Mouse (Mus musculus) induced T-regulatory cell, adult 2 months (primary cell): Measurements from ENCODE around the gene Arel1.

Source experiments
- DNase-seq: peaks from one replicate; pipeline ENCODE4 v3.0.0-alpha.2; 2012; ENCODE audit warnings: low read depth

Gene Arel1

DNA sequence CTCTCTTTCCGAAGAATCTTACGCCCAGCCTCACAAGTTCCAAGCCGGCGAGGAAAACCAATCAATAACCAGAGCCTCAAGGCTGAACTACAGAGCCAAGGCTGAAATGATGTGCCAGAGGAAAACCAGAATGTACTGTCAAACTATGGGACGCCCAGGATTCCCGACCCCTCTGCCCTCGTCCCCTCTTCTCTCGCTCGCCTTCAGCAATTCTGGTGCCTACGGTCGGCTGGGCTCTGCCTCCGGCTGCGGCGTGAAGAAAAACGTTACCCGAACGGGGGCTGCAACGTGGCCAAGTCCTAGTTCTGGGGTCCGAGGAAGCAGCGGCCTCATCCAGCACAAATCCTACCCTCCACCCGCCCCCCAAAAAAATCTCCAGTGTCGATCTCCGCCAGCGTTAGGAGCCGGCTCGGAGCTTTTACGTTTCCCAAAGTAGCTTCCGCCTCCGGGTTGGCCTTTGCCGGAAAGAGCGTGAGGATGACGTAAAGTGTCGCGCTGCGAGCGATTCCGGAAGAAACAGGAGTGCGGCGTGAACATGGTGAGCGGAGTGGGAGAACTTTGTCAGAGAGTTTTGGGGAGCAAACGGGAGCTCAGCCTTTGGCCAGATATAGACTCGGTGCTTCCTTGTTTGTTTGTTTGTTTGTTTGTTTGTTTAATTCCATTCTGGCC is at the start of gene Arel1, which contains the start of gene Fcf1:
Arel1 (minus strand) TSS at position 473 of the 669 bp plus-strand sequence.
Fcf1 (plus strand) TSS at position 470 of the 669 bp plus-strand sequence.
- DNase-seq = peak; percentile 96

DNA sequence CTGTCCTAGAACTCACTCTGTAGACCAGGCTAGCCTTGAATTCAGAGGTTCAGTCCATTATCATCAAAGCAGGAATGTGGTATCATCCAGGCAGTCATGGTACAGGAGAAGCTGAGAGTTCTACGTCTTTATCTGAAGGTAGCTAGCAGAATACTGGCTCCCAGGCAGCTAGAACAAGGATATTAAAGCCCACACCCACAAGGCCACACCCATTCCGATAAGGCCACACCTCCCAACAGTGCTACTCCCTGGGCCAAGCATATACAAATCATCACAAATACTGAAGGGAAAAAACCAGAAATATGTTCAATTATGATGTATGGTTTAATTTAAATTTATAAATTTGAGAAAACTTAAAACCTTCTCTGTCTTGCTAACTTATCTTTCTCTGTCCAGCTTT is 41.5 kb upstream of the Arel1 start:
- no peak for DNase-seq

GRCm38 (mm10) chr12:85010541-85010940 is 39.8 kb upstream of the Arel1 start:
- no peak for DNase-seq

- no peak for DNase-seq
Measured at GRCm38 (mm10) chr12:85009776-85010175, 39.1 kb upstream of the Arel1 start.

DNA sequence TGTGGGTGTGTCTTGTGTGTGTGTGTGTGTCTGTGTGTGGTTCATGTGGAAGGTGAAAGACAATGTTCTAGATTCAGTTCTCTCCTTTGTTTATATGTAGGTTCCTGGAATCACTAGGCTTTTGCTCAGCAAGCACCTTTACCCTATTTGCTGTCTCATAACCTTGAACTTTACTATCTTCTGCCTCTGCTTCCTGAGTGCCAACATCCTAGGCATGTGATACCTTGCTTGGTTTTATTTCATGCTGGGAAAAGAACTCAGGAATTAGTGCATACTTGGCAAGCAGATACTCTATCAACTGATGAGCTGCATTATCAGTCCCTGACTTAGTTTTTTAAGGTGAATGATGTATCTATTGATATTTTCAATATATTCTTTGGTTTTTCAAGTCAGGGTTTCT is 36.3 kb upstream of the Arel1 start:
- no peak for DNase-seq

DNA sequence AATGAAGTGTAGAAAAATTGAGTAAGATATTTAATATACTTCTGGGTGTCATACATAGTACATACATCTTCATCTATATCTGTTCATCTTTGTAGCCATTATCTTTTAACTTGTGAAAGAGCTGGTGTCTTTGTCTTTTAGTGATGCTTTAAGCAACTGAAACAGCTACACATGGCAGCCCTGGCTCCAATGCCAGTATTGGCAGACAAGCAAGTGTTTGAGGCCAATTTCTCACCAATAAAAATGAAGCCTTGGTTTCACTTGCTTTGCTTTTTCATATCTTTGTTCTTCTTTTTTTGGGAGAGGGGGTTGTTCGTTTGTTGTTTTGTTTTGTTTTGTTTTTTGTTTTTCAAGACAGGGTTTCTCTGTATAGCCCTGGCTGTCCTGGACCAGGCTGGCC is 35.5 kb upstream of the Arel1 start:
- DNase-seq = no peak

GRCm38 (mm10) chr12:84999053-84999452 is 28.4 kb upstream of the Arel1 start:
- DNase-seq = no peak

DNA sequence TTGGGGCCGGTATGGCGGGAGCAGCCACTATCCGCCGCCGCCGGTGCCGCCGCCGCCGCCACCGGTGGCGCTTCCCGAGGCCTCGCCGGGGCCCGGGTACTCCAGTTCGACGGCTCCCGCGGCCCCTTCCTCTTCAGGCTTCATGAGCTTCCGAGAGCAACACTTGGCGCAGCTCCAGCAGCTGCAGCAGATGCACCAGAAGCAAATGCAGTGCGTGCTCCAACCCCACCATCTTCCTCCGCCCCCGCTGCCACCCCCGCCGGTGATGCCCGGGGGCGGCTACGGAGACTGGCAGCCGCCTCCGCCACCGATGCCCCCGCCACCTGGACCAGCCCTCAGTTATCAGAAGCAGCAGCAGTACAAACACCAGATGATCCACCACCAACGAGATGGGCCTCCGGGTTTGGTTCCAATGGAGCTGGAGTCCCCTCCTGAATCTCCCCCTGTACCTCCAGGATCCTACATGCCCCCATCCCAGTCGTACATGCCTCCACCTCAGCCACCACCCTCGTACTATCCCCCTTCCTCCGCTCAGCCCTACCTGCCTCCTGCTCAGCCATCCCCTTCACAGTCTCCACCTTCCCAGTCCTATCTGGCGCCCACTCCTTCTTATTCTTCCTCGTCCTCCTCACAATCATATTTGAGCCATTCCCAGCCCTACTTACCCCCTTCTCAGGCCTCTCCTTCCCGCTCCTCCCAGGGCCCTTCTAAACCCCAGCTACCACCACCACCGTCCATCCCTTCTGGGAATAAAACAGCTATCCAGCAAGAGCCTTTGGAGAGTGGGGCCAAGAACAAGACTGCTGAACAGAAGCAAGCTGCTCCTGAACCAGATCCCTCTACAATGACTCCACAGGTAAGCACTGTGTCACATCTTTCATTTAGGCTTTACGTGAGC is 26.1 kb upstream of the Arel1 start:
- DNase-seq = no peak

- peak; percentile 99 for DNase-seq
Measured at GRCm38 (mm10) chr12:84996083-84996496, 25.4 kb upstream of the Arel1 start, which contains the start of gene Ylpm1. TSS of gene Ylpm1 (plus strand) at chr12:84996321.

- DNase-seq = no peak
Measured at GRCm38 (mm10) chr12:84995112-84995761, 24.5 kb upstream of the Arel1 start.

DNA sequence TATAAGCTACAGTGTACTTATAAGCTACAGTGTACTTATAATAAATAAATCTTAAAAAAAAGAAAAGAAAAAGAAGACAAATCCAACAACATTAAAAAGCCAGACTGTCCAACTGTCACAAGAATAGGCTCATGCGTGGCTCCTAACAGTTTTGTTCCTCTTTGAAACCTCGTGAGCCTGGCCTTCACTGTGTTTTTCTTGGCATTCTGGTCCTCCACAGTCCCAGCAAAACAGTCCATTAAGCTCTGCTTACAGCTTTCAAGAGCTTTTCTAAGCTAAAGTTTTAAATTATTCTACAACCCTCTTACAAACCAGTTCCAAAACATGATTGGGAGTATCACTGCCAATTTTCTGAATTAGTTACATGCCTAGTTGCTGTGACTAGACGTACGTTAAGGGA is 18.8 kb upstream of the Arel1 start:
- DNase-seq = no peak

GRCm38 (mm10) chr12:84979264-84979862 is 8.7 kb upstream of the Arel1 start:
- no peak for DNase-seq

DNA sequence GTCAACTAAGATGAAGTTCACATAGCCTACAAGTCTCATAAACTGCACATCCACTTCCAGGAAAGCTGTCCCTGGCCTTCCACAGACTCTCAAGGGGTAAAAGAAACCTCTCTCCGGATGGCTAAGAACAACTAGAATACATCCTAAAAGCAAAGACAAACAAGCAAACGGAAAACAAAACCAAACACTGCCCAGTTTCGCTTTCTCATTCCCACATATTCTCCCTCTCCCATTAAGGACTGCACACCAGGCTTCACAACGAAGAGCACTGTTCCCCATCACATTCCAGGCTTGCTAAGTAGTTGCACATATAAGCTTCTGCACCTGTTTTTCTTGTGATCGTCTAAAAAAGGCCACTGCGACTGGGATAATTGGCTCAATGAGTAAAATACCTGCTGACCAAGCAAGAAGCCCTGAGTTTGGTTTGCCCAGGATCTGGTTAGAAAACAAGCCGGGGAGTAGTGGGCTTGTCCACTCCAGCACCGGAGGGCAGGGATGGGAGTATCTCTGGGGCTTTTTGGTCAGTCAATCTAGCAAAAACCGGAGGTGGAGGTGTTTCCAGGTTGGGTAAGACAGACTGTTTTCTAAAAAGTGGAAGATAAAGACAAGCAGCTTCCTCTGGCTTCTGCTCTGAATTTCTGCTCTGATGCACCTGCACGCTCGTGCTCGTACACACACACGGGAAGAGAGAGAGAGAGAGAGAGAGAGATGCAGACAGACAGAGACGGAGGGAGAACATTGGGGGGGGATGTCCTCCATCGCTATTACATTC is 858 bp downstream of the Arel1 start:
- peak; percentile 74 for DNase-seq

DNA sequence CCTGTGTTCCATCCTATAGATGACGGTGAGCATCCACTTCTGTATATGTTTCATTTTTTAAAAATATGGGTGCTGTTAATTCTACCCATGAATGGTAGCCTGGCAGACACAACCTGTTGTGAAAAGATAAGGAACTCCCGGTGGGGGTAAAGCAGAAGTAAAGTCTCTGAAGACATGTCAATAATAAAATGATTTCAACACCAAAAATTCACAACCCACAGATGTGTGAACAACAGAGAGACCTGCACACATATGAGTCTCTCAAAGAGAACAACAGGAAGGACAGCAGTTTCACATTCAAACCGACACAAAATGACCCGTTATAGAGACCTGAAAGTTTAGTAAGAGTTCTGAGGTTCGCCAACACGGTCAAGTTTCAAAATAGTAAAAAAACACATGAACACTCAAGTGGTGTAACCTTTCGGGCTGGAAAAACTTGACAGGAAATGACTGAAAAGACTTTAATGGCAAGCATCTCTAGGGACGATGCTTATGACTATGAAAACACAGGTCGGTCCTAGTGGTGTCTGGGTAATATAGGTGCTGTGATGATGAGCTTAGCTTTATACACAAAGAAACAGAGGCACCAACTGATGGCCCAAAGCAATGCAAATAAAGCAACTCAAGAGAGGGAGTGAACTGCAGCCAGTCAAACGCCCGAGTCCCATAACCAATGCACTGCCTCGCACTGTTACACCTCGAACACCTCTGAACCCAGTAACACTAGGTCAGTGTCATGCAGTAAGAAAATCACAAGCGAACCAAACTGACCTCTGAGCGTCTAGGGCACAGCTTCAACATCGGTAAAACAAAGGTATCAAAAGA is 1.7 kb downstream of the Arel1 start:
- DNase-seq = peak; percentile 84

GRCm38 (mm10) chr12:84962606-84963005 is 8.1 kb downstream of the Arel1 start:
- DNase-seq = no peak

GRCm38 (mm10) chr12:84958794-84959356 is 11.8 kb downstream of the Arel1 start:
- DNase-seq = no peak

DNA sequence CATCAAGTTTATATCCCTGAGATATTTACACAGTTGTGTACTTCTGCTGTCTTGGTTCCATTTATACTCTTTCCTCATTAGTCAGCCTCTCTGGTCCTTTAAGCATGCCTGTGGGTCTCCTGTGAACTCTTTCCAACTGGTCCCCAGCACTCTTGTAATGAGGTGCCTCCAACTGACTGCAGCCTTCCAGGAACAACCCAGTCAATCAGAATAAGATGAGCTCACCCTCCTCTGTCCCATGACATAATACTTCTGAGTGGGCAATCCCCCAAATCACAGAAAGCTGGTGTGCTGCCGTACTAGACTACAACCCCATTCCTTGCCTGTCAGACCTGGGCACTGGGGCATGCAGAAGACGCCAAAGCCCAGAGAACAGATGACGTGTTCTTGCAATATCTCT is 14.4 kb downstream of the Arel1 start:
- DNase-seq = no peak

DNA sequence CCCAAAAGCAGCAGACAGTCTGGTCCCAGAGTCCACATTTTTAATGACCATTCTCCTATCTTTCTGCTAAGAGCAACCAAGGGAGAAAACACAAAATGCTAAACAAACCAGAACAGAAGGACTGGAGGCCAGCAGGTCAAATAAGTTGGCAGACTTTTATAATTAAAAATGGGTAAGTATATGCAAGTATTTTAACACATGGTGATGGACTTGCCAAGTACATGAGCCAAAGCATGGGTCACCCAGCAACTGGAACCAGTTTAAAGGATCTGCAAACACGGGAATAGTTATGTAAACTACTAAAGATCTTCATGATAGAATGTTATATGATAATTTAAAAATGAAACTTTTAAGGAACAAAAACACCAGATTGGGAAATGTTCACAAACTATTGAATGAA is 18.3 kb downstream of the Arel1 start:
- no peak for DNase-seq

GRCm38 (mm10) chr12:84951531-84951930 is 19.2 kb downstream of the Arel1 start:
- DNase-seq = no peak

DNA sequence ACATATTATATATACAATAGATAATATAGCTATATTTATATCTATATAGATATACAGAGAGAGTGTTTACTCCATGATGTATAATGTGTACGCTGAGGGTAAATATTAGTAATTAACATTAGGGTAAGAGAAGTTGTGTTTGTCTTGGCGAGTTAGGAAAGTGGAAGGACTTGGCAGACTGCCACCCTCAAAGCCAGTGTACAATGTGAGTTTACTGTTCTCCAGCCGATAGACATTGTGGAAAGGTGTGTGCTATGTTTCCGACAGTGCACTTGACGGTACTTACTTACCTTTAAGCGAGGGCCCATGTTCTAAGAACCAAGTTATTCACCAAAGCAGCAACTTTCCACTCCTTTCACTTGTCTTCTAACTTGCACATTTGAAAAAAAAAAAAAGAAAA is 19.9 kb downstream of the Arel1 start:
- DNase-seq = no peak
